Comparison of ENCODE assay signal across 14 mouse cellular contexts in genomic region chr16:91978846-91979245, GRCm38 (mm10).
DNase-seq lines count a peak whose midpoint lies in the region; ATAC-seq and TF ChIP-seq lines count a peak whose summit lies in the region.
"Had no signal": no experiment of that assay in that cellular context is flagged by ENCODE, and none has a peak within 500 bp of the region (broad histone marks: within the 10 kb centered on the region; RNA-seq: fewer than 3 reads in every experiment).

No protein-coding gene starts in this region.

- peak; percentile 24; the same call in 1 of the 2 replicates for ATAC-seq in heart, embryonic 14.5 days (ENCODE audit: insufficient number of reproducible peaks, insufficient read depth, low FRiP score, low read depth)
- 0 out of 2 replicates have a peak, but pooled peaks have one; percentile 51 for ATAC-seq in stomach, postnatal 0 days (ENCODE audit: low FRiP score, low TSS enrichment)
- ATAC-seq: CD4-positive, CD25-positive, alpha-beta regulatory T cell, adult 4 months; inflammation-experienced regulatory T-cells, adult 6 months had no signal

- H3K27ac ChIP-seq in heart, embryonic 14.5 days (replicated peaks in 1 of 2; ENCODE audit: control insufficient read depth in 1 of 2, insufficient read depth in 1 of 2, low read depth in 2 of 2, low read length in 2 of 2): peak overlapping the region; percentile 35 to 62
- H3K27ac ChIP-seq in heart, adult 2 months: no peak overlapping the region
- peak overlapping the region; percentile 85; the same call in 1 of the 2 replicates for H3K27ac ChIP-seq in kidney, adult 2 months (ENCODE audit: insufficient read depth, low read depth, low read length)
- H3K27ac ChIP-seq in stomach, postnatal 0 days (replicated peaks): no peak overlapping the region
- H3K27ac ChIP-seq: liver, embryonic 15.5 days had no signal

- DNase-seq in heart, adult 2 months: no peak
- DNase-seq in testis, postnatal 14 days (ENCODE audit: low spot score): peak; percentile 60
- no peak for DNase-seq in testis, postnatal 10 days (ENCODE audit: low spot score)
- peak; percentile 80 for DNase-seq in kidney, adult 2 months
- no peak for DNase-seq in stomach, postnatal 0 days (ENCODE audit: low spot score)
- no peak for DNase-seq in right cerebral cortex, adult 2 months (ENCODE audit: low spot score in 2 of 2)
- DNase-seq in cerebellum, postnatal 25 days: no peak
- DNase-seq: cerebellum, adult 9-10 months; spleen, adult 18-20 months had no signal

- WGBS in heart, embryonic 14.5 days: 25% methylated on average over 5 of the region's 5 CpGs
- 51% methylated on average over 5 of the region's 5 CpGs for WGBS in heart, adult 2 months
- 20% methylated on average over 5 of the region's 5 CpGs for WGBS in kidney, adult 2 months
- WGBS in stomach, postnatal 0 days: 37% methylated on average over 5 of the region's 5 CpGs

- H3K27me3 ChIP-seq in heart, embryonic 14.5 days (ENCODE audit: control insufficient read depth, insufficient read depth, low read length): no peaks in the 10 kb centered on the region
- H3K27me3 ChIP-seq in heart, adult 2 months (ENCODE audit: control insufficient read depth, insufficient read depth, low read length): no peaks in the 10 kb centered on the region
- no peaks in the 10 kb centered on the region for H3K27me3 ChIP-seq in kidney, adult 2 months (replicated peaks; ENCODE audit: control insufficient read depth, insufficient read depth, low read length)
- H3K27me3 ChIP-seq in stomach, postnatal 0 days (ENCODE audit: control insufficient read depth, insufficient read depth, low read length): no peaks in the 10 kb centered on the region
- H3K27me3 ChIP-seq: liver, embryonic 15.5 days had no signal

- no peak for TF ChIP-seq CTCF in heart, adult 2 months (IDR thresholded peaks at IDR 0.05)
- TF ChIP-seq CTCF in kidney, adult 2 months (conservative IDR thresholded peaks at IDR 0.05; ENCODE audit: insufficient read depth, insufficient read length, low read depth, low read length): no peak
- TF ChIP-seq CTCF in stomach, postnatal 0 days (IDR thresholded peaks at IDR 0.05; ENCODE audit: low read depth): no peak

- no peak overlapping the region for H3K9ac ChIP-seq in heart, embryonic 14.5 days (ENCODE audit: low read length)
- no peak overlapping the region for H3K9ac ChIP-seq in heart, adult 2 months (ENCODE audit: low read depth, low read length)
- no peak overlapping the region for H3K9ac ChIP-seq in stomach, postnatal 0 days (ENCODE audit: low read length)
- H3K9ac ChIP-seq: liver, embryonic 15.5 days had no signal

- no peak for TF ChIP-seq POLR2A in heart, adult 2 months (IDR thresholded peaks at IDR 0.05; ENCODE audit: insufficient read depth, low read depth, low read length)
- TF ChIP-seq POLR2A in kidney, adult 2 months (IDR thresholded peaks at IDR 0.05; ENCODE audit: low read depth, low read length): no peak

- no peak for TF ChIP-seq EP300 in heart, adult 2 months (IDR thresholded peaks at IDR 0.05; ENCODE audit: insufficient read depth, low read depth, low read length)
- no peak for TF ChIP-seq EP300 in stomach, postnatal 0 days (optimal IDR thresholded peaks at IDR 0.05)

- H3K9me3 ChIP-seq in heart, embryonic 14.5 days (ENCODE audit: control insufficient read depth, low read length): no peaks in the 10 kb centered on the region
- no peaks in the 10 kb centered on the region for H3K9me3 ChIP-seq in stomach, postnatal 0 days (ENCODE audit: control insufficient read depth, low read length)
- H3K9me3 ChIP-seq: liver, embryonic 15.5 days had no signal

- H3K4me2 ChIP-seq in heart, embryonic 14.5 days (ENCODE audit: low read length): peak overlapping the region; percentile 0; the same call in 1 of the 2 replicates
- no peak overlapping the region for H3K4me2 ChIP-seq in stomach, postnatal 0 days (replicated peaks; ENCODE audit: low read depth)
- H3K4me2 ChIP-seq: liver, embryonic 15.5 days had no signal

- no peaks in the 10 kb centered on the region for H3K79me2 ChIP-seq in heart, adult 2 months (replicated peaks; ENCODE audit: control insufficient read depth, insufficient read depth, low read length)

- H3K36me3 ChIP-seq in heart, embryonic 14.5 days (ENCODE audit: control insufficient read depth, insufficient read depth, low read length): no peaks in the 10 kb centered on the region
- H3K36me3 ChIP-seq in heart, adult 2 months (ENCODE audit: control insufficient read depth, insufficient read depth, low read length): no peaks in the 10 kb centered on the region
- no peaks in the 10 kb centered on the region for H3K36me3 ChIP-seq in kidney, adult 2 months (ENCODE audit: control insufficient read depth, insufficient read depth, low read length)
- no peaks in the 10 kb centered on the region for H3K36me3 ChIP-seq in stomach, postnatal 0 days (ENCODE audit: control insufficient read depth, insufficient read depth, low read length)
- H3K36me3 ChIP-seq: liver, embryonic 15.5 days had no signal

- intact Hi-C loops in heart, adult 2 months (cut with DNase I): no loop called here

- H3K4me1 ChIP-seq in heart, embryonic 14.5 days (ENCODE audit: control insufficient read depth in 2 of 2, insufficient read depth in 2 of 2, low read length in 2 of 2): peaks cover 12 to 13% of the 10 kb centered on the region in 2 experiments
- no peaks in the 10 kb centered on the region for H3K4me1 ChIP-seq in heart, adult 2 months (ENCODE audit: control insufficient read depth, insufficient read depth, low read length)
- H3K4me1 ChIP-seq in kidney, adult 2 months (ENCODE audit: control insufficient read depth, insufficient read depth, low read length): peaks cover 3% of the 10 kb centered on the region; the same call in 1 of the 2 replicates
- no peaks in the 10 kb centered on the region for H3K4me1 ChIP-seq in stomach, postnatal 0 days (replicated peaks; ENCODE audit: control insufficient read depth, insufficient read depth)
- H3K4me1 ChIP-seq: liver, embryonic 15.5 days had no signal

- no peak overlapping the region for H3K4me3 ChIP-seq in heart, embryonic 14.5 days (ENCODE audit: control insufficient read depth in 1 of 2, insufficient read depth in 1 of 2, low read depth in 1 of 2, low read length in 2 of 2)
- no peak overlapping the region for H3K4me3 ChIP-seq in heart, adult 2 months
- H3K4me3 ChIP-seq in kidney, adult 2 months (ENCODE audit: insufficient read depth, low read depth, low read length): no peak overlapping the region
- no peak overlapping the region for H3K4me3 ChIP-seq in stomach, postnatal 0 days (ENCODE audit: low read depth, low read length)
- H3K4me3 ChIP-seq: liver, embryonic 15.5 days; myocyte had no signal

Comparison
In these comparisons a context has a peak if more than half of its experiments do, and no peak if none do; other contexts are left out.
1. H3K27ac ChIP-seq: peak in heart, embryonic 14.5 days (2 of 2) and kidney, adult 2 months (single experiment); none in heart, adult 2 months (single experiment) and stomach, postnatal 0 days (single experiment).
2. DNase-seq: peak in testis, postnatal 14 days (single experiment) and kidney, adult 2 months (single experiment); none in heart, adult 2 months (0 of 2), testis, postnatal 10 days (single experiment), stomach, postnatal 0 days (single experiment), right cerebral cortex, adult 2 months (0 of 2) and cerebellum, postnatal 25 days (0 of 2).